Mouse (Mus musculus) liver, embryonic 14.5 days (tissue): Measurements from ENCODE around the gene Fat4. TPM values are rescaled to one million over a fixed set of nuclear protein-coding genes. Genes with fewer than 3 reads are reported as not detected.

Source experiments
- ATAC-seq: fragments of 200-750 bp; cut with Nextera tagmentation; 2 replicates; pipeline ENCODE4 v1.8.0; 2017; ENCODE audit warnings: moderate number of reproducible peaks, mild to moderate bottlenecking, moderate library complexity; ENCODE audit not compliant: insufficient read depth
- DNase-seq, 3 experiments: peaks; one replicate each; pipeline ENCODE4 v3.0.0-alpha.2; 2012 to 2013; ENCODE audit warnings: low read depth in 3 of 3, low spot score in 3 of 3
- H3K27ac ChIP-seq: fragments of 300-500 bp; sonication (generic); 2 replicates; pipeline ENCODE4 v1.5.1; 2014; ENCODE audit warnings: moderate library complexity, mild to moderate bottlenecking, control low read depth, inconsistent platforms
- H3K27me3 ChIP-seq: fragments of 300-500 bp; sonication (generic); 2 replicates; pipeline ENCODE4 v1.6.1; 2014; ENCODE audit warnings: mild to moderate bottlenecking, low read length, moderate library complexity; ENCODE audit not compliant: control insufficient read depth, insufficient read depth
- H3K36me3 ChIP-seq: fragments of 300-500 bp; sonication (generic); replicated peaks from 2 replicates; pipeline ENCODE4 v1.6.1; 2014; ENCODE audit warnings: low read depth; ENCODE audit not compliant: control insufficient read depth, insufficient read depth
- H3K4me1 ChIP-seq, 2 experiments: fragments of 200-500 bp in 1 of 2; fragments of 300-500 bp in 1 of 2; sonication (generic) in 1 of 2; replicated peaks; 2 replicates each; pipeline ENCODE4 v1.6.1; 2012 to 2014; ENCODE audit warnings: antibody characterized with exemption in 1 of 2, inconsistent platforms in 1 of 2, low read length in 1 of 2; ENCODE audit not compliant: control insufficient read depth in 2 of 2, insufficient read depth in 2 of 2
- H3K4me2 ChIP-seq: fragments of 300-500 bp; sonication (generic); 2 replicates; pipeline ENCODE4 v1.6.1; 2014; ENCODE audit warnings: low read depth, mild to moderate bottlenecking, control low read depth, moderate library complexity
- H3K4me3 ChIP-seq, 2 experiments: fragments of 200-500 bp in 1 of 2; fragments of 300-500 bp in 1 of 2; sonication (generic) in 1 of 2; 2 replicates each; pipeline ENCODE4 v1.5.1; 2012 to 2014; ENCODE audit warnings: low read depth in 2 of 2, low read length in 2 of 2, mild to moderate bottlenecking in 2 of 2, control low read depth in 1 of 2, inconsistent platforms in 1 of 2, moderate library complexity in 1 of 2; ENCODE audit not compliant: insufficient read depth in 1 of 2
- H3K9ac ChIP-seq: fragments of 300-500 bp; sonication (generic); replicated peaks from 2 replicates; pipeline ENCODE4 v1.6.1; 2014; ENCODE audit warnings: mild to moderate bottlenecking, control low read depth, moderate library complexity
- H3K9me3 ChIP-seq: fragments of 300-500 bp; sonication (generic); 2 replicates; pipeline ENCODE4 v1.6.1; 2016; ENCODE audit warnings: low read length, mixed read lengths; ENCODE audit not compliant: control insufficient read depth
- CTCF ChIP-seq: IDR thresholded peaks from 2 replicates; pipeline ENCODE4 v1.5.1; 2016; ENCODE audit warnings: antibody characterized with exemption, low read depth, control low read depth
- EP300 ChIP-seq: IDR thresholded peaks from 2 replicates; pipeline ENCODE4 v1.6.1; 2016; ENCODE audit warnings: antibody characterized with exemption, low read depth
- WGBS: fragments of 180-500 bp; shearing (Covaris S2); extraction: QIAGEN DNeasy Blood & Tissue Kit; methylation state at CpG from one replicate; pipeline ENCODE4 v1.1.7; 2014; ENCODE audit not compliant: insufficient replicate concordance; 5-methylcytosine and 5-hydroxymethylcytosine counted together
- polyA plus RNA-seq, 2 experiments: library from polyadenylated mRNA; depleted of rRNA in 1 of 2; stranded (reverse) in 1 of 2; unstranded in 1 of 2; fragments of >200 nt; fragmentation: Nextera tagmentation in 1 of 2; extraction: Ambion mirVana in 1 of 2; gene quantifications; 2 replicates each; pipeline versions ENCODE4 v1.2.1 to v1.2.3; 2012 to 2014

The Fat4 gene
- polyA plus RNA-seq, 2 experiments = 0.24 to 0.25 TPM

DNA sequence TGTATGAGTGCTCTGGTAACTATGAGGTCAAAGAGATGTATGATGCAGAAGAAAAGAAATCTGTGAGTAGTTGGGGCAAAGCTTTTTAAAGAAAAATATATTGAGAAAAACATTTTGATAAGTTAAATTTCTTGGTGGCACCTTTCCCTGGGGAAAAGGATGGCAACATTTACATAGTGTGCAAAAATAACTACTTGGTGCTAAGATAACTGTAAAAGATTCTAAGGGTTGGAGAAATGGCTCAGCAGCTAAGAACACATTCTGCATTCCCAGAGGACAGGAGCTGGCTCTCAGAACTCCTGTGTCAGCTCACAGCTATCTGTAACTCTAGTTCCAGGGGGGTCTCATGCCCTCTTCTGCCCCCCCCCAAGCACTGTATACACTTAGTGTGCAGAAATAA is 99.6 kb downstream of the Fat4 start:
- Histone ChIP-seq H3K9me3 (no peaks in the 10 kb centered on the region), H3K4me2 (no peak overlapping the region), H3K9ac (no peak overlapping the region), H3K4me1 (no peaks in the 10 kb centered on the region), H3K27ac (no peak overlapping the region), H3K27me3 (no peaks in the 10 kb centered on the region), H3K4me3 (no peak overlapping the region), H3K36me3 (no peaks in the 10 kb centered on the region)
- DNase-seq (no peak), ATAC-seq (no peak)
- no peak for TF ChIP-seq CTCF
- no peak for TF ChIP-seq EP300

DNA sequence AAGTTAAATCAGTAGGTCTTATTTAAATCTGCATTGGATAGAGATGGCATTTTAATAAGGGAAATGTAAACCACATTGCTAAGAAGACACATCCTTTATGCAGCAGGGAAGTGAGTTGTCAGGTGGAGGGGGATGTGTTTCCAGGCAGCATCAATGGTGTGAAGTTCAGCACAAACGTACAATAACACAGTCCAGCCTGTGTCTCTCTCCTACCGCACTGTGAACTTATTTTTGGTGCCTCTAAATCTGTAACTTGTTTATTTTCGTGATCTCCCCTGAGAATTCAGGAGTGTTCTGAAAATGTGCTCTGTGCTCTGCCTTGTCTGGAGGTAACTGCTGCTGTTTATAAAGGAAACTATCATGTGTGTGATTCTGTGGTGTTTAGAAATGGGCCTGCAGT is 102.4 kb downstream of the Fat4 start:
- 62% methylated on average over 3 of the region's 3 CpGs for WGBS
- no peak for ATAC-seq
- no peaks in the 10 kb centered on the region for H3K9me3 ChIP-seq

DNA sequence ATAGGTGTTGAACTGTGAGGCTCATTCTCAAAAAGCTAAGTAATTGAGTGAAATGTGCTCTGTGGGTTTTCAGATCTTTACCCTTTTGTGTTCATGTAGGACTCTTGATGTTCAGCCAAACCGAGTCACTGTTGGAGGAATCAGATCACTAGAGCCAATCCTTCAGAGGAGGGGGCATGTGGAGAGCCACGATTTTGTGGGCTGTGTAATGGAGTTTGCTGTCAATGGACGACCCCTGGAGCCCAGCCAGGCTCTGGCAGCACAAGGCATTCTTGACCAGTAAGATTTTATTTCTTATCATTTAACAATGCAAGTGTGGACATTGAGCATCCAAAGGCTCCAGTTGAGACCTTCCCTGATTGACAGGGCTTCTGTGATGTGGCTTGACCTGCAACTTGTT is 113.3 kb downstream of the Fat4 start:
- Histone ChIP-seq H3K9ac (no peak overlapping the region), H3K27ac (no peak overlapping the region), H3K27me3 (no peaks in the 10 kb centered on the region), H3K9me3 (no peaks in the 10 kb centered on the region), H3K36me3 (no peaks in the 10 kb centered on the region), H3K4me2 (no peak overlapping the region), H3K4me3 (no peak overlapping the region), H3K4me1 (no peaks in the 10 kb centered on the region)
- DNase-seq (no peak), ATAC-seq (no peak)
- 38% methylated on average over 3 of the region's 3 CpGs for WGBS
- TF ChIP-seq EP300 = no peak
- no peak for TF ChIP-seq CTCF

More for the DNA sequence above, 102.4 kb downstream of the Fat4 start:
- H3K27ac ChIP-seq = no peak overlapping the region
- H3K36me3 ChIP-seq = no peaks in the 10 kb centered on the region
- no peak for TF ChIP-seq CTCF
- H3K4me3 ChIP-seq = no peak overlapping the region
- H3K9ac ChIP-seq = no peak overlapping the region
- no peak overlapping the region for H3K4me2 ChIP-seq
- H3K4me1 ChIP-seq = no peaks in the 10 kb centered on the region
- no peak for DNase-seq
- H3K27me3 ChIP-seq = no peaks in the 10 kb centered on the region

DNA sequence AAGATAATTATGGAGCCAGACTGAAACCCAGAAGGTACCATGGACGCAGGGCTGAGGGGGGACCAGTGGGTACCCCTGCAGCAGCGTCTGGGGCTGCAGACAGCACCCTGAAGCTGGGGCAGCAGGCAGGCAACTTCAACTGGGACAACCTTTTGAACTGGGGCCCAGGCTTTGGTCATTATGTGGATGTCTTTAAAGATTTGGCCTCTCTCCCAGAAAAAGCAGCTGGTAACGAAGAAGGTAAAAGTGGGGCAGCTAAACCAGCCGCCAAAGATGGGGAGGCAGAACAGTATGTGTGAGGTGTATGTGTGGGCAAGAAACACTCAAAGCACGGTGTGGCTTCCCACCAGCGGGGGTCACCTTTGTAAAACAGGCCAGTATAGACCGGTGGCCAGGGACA is 123.8 kb downstream of the Fat4 start:
- Histone ChIP-seq H3K36me3 (no peaks in the 10 kb centered on the region), H3K9me3 (no peaks in the 10 kb centered on the region), H3K27me3 (no peaks in the 10 kb centered on the region), H3K27ac (no peak overlapping the region), H3K4me2 (no peak overlapping the region), H3K9ac (no peak overlapping the region), H3K4me3 (no peak overlapping the region), H3K4me1 (no peaks in the 10 kb centered on the region)
- DNase-seq = no peak
- TF ChIP-seq CTCF (no peak), EP300 (no peak)
- 61% methylated on average over 7 of the region's 7 CpGs for WGBS
- no peak for ATAC-seq

DNA sequence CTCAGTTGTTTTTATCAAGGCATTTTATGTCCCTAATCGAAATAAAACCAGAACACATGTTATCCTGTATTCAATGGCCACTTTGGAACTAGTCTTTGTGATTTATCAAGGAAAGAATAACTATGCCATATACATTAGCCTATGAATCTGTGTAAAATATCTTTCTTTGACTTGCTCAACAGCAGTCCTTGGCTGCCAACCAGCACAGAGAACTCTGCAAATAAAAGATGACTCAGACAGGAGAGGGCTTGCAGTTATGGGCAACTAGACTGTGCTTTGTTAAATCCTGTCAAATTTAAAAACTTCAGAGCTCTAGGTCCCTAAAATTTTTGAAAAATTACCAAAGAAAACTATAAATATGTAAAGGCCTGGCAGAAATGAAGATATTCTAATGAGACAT is 130.9 kb downstream of the Fat4 start:
- Histone ChIP-seq H3K4me2 (no peak overlapping the region), H3K9ac (no peak overlapping the region), H3K27me3 (no peaks in the 10 kb centered on the region), H3K4me1 (no peaks in the 10 kb centered on the region), H3K27ac (no peak overlapping the region), H3K4me3 (no peak overlapping the region), H3K9me3 (no peaks in the 10 kb centered on the region), H3K36me3 (no peaks in the 10 kb centered on the region)
- DNase-seq = no peak
- 36% methylated on average over 1 of the region's 1 CpGs for WGBS
- ATAC-seq = no peak
- TF ChIP-seq EP300 (no peak), CTCF (no peak)

DNA sequence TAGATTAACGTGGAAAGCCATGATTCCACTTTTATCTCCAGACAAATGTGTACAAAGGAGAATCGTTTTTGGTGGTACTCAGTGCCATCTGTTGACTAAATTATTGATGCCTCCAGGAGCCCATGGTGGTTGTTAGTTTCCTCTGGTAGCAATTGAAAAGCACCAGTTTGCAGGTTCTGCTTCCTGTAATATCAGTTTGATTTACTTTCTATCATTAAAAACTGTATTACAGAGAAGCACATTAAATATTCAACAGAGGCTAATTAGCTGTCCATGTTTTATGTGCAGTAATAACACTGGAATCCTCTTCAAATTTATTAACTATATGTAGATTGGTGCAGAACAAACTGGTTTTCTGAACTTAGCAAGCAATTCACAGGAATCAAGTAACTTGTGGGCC is 149.4 kb downstream of the Fat4 start:
- Histone ChIP-seq H3K27me3 (no peaks in the 10 kb centered on the region), H3K4me1 (no peaks in the 10 kb centered on the region), H3K9ac (no peak overlapping the region), H3K4me2 (no peak overlapping the region), H3K9me3 (no peaks in the 10 kb centered on the region), H3K36me3 (no peaks in the 10 kb centered on the region), H3K4me3 (no peak overlapping the region), H3K27ac (no peak overlapping the region)
- no peak for TF ChIP-seq CTCF
- no peak for TF ChIP-seq EP300
- ATAC-seq (no peak), DNase-seq (no peak)
- 33% methylated on average over 2 of the region's 2 CpGs for WGBS
